Mouse (Mus musculus) neural tube, embryonic 15.5 days (tissue): ENCODE measurements at regions not wholly inside any gene's neighbourhood (a gene's known extent, or its start where the extent isn't known, plus 50 kb on each side); places are given as distances from the start of the nearest gene placed in this dataset.

Experiments used
- ATAC-seq: fragments of 200-750 bp; cut with Nextera tagmentation; 2 replicates; pipeline ENCODE4 v1.8.0; 2017; ENCODE audit warnings: mild to moderate bottlenecking, moderate TSS enrichment, moderate library complexity; ENCODE audit not compliant: low FRiP score
- H3K27ac ChIP-seq: fragments of 300-500 bp; sonication (generic); replicated peaks from 2 replicates; pipeline ENCODE4 v1.5.1; 2015; ENCODE audit warnings: mild to moderate bottlenecking, inconsistent platforms
- H3K27me3 ChIP-seq: fragments of 300-500 bp; sonication (generic); replicated peaks from 2 replicates; pipeline ENCODE4 v1.6.1; 2015; ENCODE audit warnings: inconsistent platforms
- H3K36me3 ChIP-seq: fragments of 300-500 bp; sonication (generic); 2 replicates; pipeline ENCODE4 v1.6.1; 2015; ENCODE audit warnings: inconsistent platforms
- H3K4me1 ChIP-seq: fragments of 300-500 bp; sonication (generic); 2 replicates; pipeline ENCODE4 v1.6.1; 2015; ENCODE audit warnings: inconsistent platforms
- H3K4me2 ChIP-seq: fragments of 300-500 bp; sonication (generic); 2 replicates; pipeline ENCODE4 v1.6.1; 2015; ENCODE audit warnings: inconsistent platforms, mild to moderate bottlenecking, moderate library complexity
- H3K4me3 ChIP-seq: fragments of 300-500 bp; sonication (generic); replicated peaks from 2 replicates; pipeline ENCODE4 v1.5.1; 2015; ENCODE audit warnings: mild to moderate bottlenecking, inconsistent platforms
- H3K9ac ChIP-seq: fragments of 300-500 bp; sonication (generic); replicated peaks from 2 replicates; pipeline ENCODE4 v1.6.1; 2015; ENCODE audit warnings: mild to moderate bottlenecking, inconsistent platforms
- H3K9me3 ChIP-seq: fragments of 300-500 bp; sonication (generic); replicated peaks from 2 replicates; pipeline ENCODE4 v1.6.1; 2016; ENCODE audit warnings: inconsistent platforms
- whole genome bisulfite sequencing: fragments of 180-500 bp; shearing (Covaris S2); methylation state at CpG from one replicate; pipeline ENCODE4 v1.1.7; 2015; ENCODE audit warnings: mixed read lengths; 5-methylcytosine and 5-hydroxymethylcytosine counted together

GRCm38 (mm10) chr3:41201782-41202181 lies 118.9 kb upstream of the Pgrmc2 start:
- Histone ChIP-seq H3K9ac (no peak overlapping the region), H3K4me3 (no peak overlapping the region), H3K36me3 (no peaks in the 10 kb centered on the region), H3K9me3 (no peaks in the 10 kb centered on the region), H3K27me3 (no peaks in the 10 kb centered on the region), H3K4me2 (no peak overlapping the region), H3K4me1 (peaks cover 7% of the 10 kb centered on the region; the same call in 1 of the 2 replicates), H3K27ac (no peak overlapping the region)
- 38% methylated on average over 4 of the region's 4 CpGs for WGBS
- no peak for ATAC-seq

DNA sequence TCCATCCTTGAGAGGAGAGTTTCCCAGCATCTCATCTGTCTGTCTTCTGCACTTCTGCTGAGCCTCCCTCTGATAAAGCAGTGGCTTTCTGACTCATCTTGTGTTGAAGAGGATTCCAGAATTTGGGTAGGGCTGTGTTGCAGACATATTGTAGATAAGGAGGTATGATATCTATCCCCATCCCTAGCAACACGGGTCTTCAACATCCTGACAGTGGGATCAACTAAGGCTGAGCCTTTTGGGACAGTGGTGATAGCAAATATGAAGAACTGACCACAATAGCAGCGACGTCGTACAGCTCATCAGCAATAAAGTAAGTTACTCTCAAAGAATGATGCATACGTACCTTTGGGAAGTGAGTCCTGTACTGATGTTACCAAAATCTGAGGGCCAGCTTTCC lies 117.2 kb upstream of the Pgrmc2 start:
- 91% methylated on average over 5 of the region's 5 CpGs for WGBS
- Histone ChIP-seq H3K27me3 (no peaks in the 10 kb centered on the region), H3K4me2 (no peak overlapping the region), H3K4me1 (peaks cover 15% of the 10 kb centered on the region), H3K4me3 (no peak overlapping the region), H3K9me3 (no peaks in the 10 kb centered on the region), H3K36me3 (no peaks in the 10 kb centered on the region), H3K27ac (no peak overlapping the region), H3K9ac (no peak overlapping the region)
- no peak for ATAC-seq

DNA sequence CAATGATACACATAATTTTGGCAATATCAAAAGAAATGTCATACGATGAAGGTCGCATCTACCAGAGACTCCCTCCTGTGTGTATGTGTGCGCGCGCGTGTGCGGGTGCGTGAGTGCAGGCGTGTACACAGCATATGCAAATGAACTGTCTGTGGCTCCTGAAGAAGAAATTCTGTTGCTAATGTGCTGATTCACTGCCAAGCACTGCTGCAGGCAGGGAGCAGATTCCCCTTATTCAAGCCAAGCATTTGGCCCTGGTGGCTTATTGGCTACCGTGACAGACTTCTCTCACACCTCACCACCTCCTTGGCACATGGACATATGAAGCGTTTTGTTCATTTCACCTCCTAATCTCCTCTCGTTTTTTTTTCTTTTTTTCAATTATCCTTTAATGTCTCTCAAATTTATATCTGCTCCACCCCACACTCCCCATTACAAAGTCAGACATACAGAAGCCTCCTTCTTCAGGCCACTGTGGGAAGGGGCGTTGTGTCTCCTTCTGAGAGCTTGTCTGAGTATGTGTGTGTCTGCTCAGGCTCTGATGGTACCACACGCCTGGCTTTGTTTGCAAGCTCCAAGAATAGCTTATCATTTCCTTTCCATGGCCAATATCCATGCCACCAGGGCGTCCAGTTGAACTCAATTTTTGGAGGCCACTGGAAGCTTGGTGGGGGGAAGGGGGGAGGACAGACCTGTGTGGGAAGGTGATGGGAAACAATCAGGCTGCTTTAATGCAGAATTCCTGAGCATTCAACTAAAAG lies 115.5 kb upstream of the Pgrmc2 start:
- Histone ChIP-seq H3K27ac (no peak overlapping the region), H3K9me3 (no peaks in the 10 kb centered on the region), H3K4me2 (no peak overlapping the region), H3K9ac (no peak overlapping the region), H3K36me3 (no peaks in the 10 kb centered on the region), H3K4me1 (peaks cover 20% of the 10 kb centered on the region), H3K4me3 (no peak overlapping the region), H3K27me3 (no peaks in the 10 kb centered on the region)
- 72% methylated on average over 15 of the region's 15 CpGs for WGBS
- ATAC-seq: peak; percentile 38; the same call in 1 of the 2 replicates

GRCm38 (mm10) chr3:41195113-41195975 lies 112.5 kb upstream of the Pgrmc2 start:
- Histone ChIP-seq H3K9me3 (no peaks in the 10 kb centered on the region), H3K27me3 (no peaks in the 10 kb centered on the region), H3K27ac (0 out of 2 replicates have a peak overlapping the region, but pooled peaks have one; percentile 23), H3K4me3 (no peak overlapping the region), H3K4me1 (peaks cover 18% of the 10 kb centered on the region), H3K9ac (no peak overlapping the region), H3K36me3 (no peaks in the 10 kb centered on the region), H3K4me2 (no peak overlapping the region)
- WGBS: 25% methylated on average over 7 of the region's 7 CpGs
- peak; percentile 85 for ATAC-seq

DNA sequence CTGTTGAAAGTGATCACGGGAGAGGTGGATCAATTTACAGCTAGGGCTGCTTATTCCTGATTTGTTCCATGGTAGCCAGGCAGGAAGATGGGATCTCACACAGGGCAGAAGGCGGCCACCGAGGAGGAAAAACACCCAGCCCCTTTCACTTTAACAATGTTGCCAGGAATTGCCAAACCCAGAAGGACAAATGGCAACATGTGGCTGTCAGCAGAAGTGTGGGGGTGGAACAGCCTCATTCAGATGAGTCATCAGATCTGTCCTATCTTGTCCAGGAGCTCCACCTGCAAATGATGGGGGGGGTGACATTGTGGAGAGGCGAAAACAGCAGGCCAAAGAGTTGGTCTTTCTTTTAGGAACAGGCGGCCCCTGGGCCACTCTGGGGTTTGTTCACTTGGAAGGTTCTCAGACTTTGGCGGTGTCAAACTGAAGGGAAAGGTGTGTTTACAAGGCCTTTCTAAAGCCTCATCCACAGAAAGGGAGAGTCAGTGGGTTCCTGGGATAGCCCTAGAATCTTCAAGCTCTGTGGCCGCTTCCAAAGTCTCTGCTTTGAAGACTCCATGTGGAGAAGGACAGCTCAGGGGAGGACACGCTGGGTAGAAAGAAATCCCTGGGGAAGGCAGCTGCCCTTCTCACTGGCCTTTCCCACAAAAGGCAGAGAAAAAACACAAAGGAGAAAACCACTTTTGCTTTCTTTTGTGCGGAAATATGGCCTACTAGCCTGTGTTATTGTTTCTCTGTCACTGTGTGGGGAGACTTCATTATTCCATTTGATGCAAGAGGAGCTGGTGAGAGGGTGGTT lies 111.7 kb upstream of the Pgrmc2 start:
- 67% methylated on average over 9 of the region's 9 CpGs for WGBS

DNA sequence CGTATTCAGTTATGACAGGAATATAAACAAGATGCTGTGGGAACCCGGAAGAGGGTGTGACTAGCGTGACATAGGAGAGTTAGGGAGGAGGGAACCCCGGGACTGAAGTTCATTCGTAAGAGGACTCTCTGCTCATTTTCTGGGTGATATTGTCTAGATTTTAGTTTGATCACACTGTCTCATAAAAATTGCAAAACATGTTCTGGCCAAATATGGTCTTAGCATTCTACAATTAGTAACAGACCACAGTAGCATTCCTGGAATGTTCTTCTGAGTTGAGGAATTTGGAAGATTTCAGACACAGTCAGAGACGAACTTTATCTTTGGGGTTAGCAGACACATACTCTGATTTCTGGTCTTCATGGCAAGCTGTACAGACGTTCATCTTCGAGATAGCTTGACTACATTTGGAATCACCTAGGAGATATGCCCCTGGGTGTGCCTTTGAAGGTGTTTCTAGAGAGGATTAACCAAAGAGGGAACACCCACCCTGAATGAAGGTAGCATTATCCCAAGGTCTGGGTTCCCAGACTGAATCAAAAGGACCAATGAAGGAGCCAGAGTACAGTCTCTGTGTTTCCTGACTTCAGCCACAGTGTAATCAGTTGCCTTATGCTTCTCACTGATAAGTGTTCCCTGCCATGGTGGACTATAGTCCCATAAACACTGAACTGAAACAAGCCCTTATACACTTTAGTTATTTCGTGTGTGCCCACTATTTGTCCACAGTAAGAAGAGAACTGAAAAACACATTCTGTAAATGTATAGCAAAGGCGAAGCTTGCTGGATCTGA lies 102.7 kb upstream of the Pgrmc2 start:
- H3K4me3 ChIP-seq: no peak overlapping the region
- 87% methylated on average over 10 of the region's 10 CpGs for WGBS
- no peak overlapping the region for H3K9ac ChIP-seq
- no peaks in the 10 kb centered on the region for H3K27me3 ChIP-seq
- no peak overlapping the region for H3K4me2 ChIP-seq
- H3K4me1 ChIP-seq: peaks cover 10% of the 10 kb centered on the region
- H3K36me3 ChIP-seq: no peaks in the 10 kb centered on the region
- no peak overlapping the region for H3K27ac ChIP-seq
- ATAC-seq: no peak
- H3K9me3 ChIP-seq: no peaks in the 10 kb centered on the region

More for the DNA sequence above, 111.7 kb upstream of the Pgrmc2 start:
- Histone ChIP-seq H3K27me3 (no peaks in the 10 kb centered on the region), H3K4me2 (no peak overlapping the region), H3K9ac (no peak overlapping the region), H3K4me3 (no peak overlapping the region), H3K9me3 (no peaks in the 10 kb centered on the region), H3K27ac (0 out of 2 replicates have a peak overlapping the region, but pooled peaks have one; percentile 23), H3K36me3 (no peaks in the 10 kb centered on the region), H3K4me1 (peaks cover 18% of the 10 kb centered on the region)
- no peak for ATAC-seq

GRCm38 (mm10) chr3:41184375-41184774 lies 101.5 kb upstream of the Pgrmc2 start:
- no peaks in the 10 kb centered on the region for H3K36me3 ChIP-seq
- ATAC-seq: no peak
- no peaks in the 10 kb centered on the region for H3K27me3 ChIP-seq
- WGBS: 50% methylated on average over 7 of the region's 7 CpGs
- no peak overlapping the region for H3K27ac ChIP-seq
- peaks cover 10% of the 10 kb centered on the region for H3K4me1 ChIP-seq
- no peak overlapping the region for H3K9ac ChIP-seq
- H3K9me3 ChIP-seq: no peaks in the 10 kb centered on the region
- no peak overlapping the region for H3K4me3 ChIP-seq
- no peak overlapping the region for H3K4me2 ChIP-seq

DNA sequence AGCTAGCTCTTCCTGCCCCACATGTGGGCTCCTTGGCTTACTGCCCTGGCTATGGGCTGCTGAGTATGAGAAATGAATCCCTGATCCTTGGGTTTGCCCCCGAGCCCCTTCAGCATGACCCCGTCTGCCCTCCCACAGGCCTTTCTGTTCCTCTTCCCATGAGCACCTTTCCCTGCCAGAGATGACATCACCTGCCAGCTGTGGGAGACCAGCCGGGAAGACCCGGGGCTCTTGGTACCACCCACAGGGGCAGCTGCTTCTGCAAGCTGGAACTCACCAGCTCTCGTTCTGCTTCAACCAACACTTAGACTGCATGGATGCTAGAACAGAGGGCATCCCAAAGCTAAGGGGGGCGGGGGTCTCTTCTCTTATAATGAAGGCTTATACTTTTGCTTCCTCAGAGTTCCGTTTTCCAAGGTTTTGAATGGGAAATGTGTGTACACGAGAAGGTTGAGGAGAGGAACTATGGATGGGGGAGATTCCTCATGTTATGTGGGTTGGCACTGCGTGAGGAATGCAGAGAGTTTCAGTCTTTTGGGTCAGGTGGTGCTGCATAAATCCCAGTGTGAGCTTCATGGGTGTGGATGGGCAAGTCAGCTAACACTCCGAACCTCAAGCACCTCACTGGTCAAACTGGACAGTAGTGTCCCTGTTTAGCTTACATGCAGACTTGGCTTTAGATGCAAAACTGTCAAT lies 100.2 kb upstream of the Pgrmc2 start:
- no peak overlapping the region for H3K9ac ChIP-seq
- no peaks in the 10 kb centered on the region for H3K27me3 ChIP-seq
- no peak overlapping the region for H3K4me2 ChIP-seq
- H3K9me3 ChIP-seq: no peaks in the 10 kb centered on the region
- H3K36me3 ChIP-seq: no peaks in the 10 kb centered on the region
- peaks cover 10% of the 10 kb centered on the region for H3K4me1 ChIP-seq
- 78% methylated on average over 10 of the region's 10 CpGs for WGBS
- no peak overlapping the region for H3K27ac ChIP-seq
- no peak overlapping the region for H3K4me3 ChIP-seq
- peak; percentile 60; the same call in 1 of the 2 replicates for ATAC-seq

GRCm38 (mm10) chr3:41182036-41182899 lies 99.4 kb upstream of the Pgrmc2 start:
- peaks cover 10% of the 10 kb centered on the region for H3K4me1 ChIP-seq
- no peaks in the 10 kb centered on the region for H3K9me3 ChIP-seq
- no peak overlapping the region for H3K27ac ChIP-seq
- no peaks in the 10 kb centered on the region for H3K27me3 ChIP-seq
- peak; percentile 93 for ATAC-seq
- H3K4me3 ChIP-seq: no peak overlapping the region
- H3K4me2 ChIP-seq: no peak overlapping the region
- H3K36me3 ChIP-seq: no peaks in the 10 kb centered on the region
- no peak overlapping the region for H3K9ac ChIP-seq
- 50% methylated on average over 15 of the region's 15 CpGs for WGBS

- no peak for ATAC-seq
- 87% methylated on average over 11 of the region's 11 CpGs for WGBS
- no peaks in the 10 kb centered on the region for H3K36me3 ChIP-seq
Observed at GRCm38 (mm10) chr3:41181438-41181837, 98.6 kb upstream of the Pgrmc2 start.

More at GRCm38 (mm10) chr3:41181438-41181837, 98.6 kb upstream of the Pgrmc2 start:
- Histone ChIP-seq H3K9me3 (no peaks in the 10 kb centered on the region), H3K27ac (no peak overlapping the region), H3K4me3 (no peak overlapping the region), H3K9ac (no peak overlapping the region), H3K4me2 (no peak overlapping the region), H3K27me3 (no peaks in the 10 kb centered on the region), H3K4me1 (peaks cover 10% of the 10 kb centered on the region)
